Mouse (Mus musculus) 3134 (cell line): Measurements from ENCODE around the gene Klk1b21.
"Not testable (repeated sequence)": the region's sequence is repeated elsewhere in the genome, so short reads cannot be mapped to it uniquely, and the experiment has no call there.

Experiments used
- DNase-seq: peaks from one replicate; pipeline ENCODE4 v3.0.0-alpha.2; 2011; ENCODE audit warnings: low spot score; ENCODE audit not compliant: insufficient read length; ENCODE audit errors: extremely low read depth

The Klk1b21 gene

GRCm38 (mm10) chr7:44102028-44102427 lies at the start of gene Klk1b21:
Gene Klk1b21, plus strand, starts transcription at chr7:44102328.
- DNase-seq = not testable (repeated sequence)

- DNase-seq = no peak
These were observed 30.0 kb upstream of the Klk1b21 start for GRCm38 (mm10) chr7:44072117-44072516.

- DNase-seq = no peak
These were observed 24.4 kb upstream of the Klk1b21 start for GRCm38 (mm10) chr7:44077703-44078102.

GRCm38 (mm10) chr7:44096111-44096510 lies 6.0 kb upstream of the Klk1b21 start:
- DNase-seq = no peak

DNA sequence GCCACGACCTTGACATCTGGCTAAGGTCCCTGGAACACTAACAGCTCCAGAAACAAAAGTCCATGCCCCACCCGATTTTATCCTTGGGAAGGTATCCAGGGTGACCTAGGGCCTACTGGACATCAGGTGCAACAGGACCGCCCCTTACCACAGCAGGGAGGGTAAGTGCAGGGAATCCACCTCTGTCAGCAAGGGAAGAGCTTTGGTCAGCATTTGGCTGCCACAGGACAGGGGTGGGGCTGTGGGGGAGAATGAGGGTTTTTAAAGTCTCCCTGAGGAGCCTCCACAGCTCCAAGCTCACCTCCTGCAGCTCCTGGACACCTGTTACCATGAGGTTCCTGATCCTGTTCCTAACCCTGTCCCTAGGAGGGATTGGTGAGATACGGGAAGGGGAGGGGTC lies 10.2 kb downstream of the Klk1b21 start, which contains the start of gene Klk1b22:
Gene Klk1b22, plus strand, starts transcription at position 301 of the 400 bp plus-strand sequence.
- no peak for DNase-seq

DNA sequence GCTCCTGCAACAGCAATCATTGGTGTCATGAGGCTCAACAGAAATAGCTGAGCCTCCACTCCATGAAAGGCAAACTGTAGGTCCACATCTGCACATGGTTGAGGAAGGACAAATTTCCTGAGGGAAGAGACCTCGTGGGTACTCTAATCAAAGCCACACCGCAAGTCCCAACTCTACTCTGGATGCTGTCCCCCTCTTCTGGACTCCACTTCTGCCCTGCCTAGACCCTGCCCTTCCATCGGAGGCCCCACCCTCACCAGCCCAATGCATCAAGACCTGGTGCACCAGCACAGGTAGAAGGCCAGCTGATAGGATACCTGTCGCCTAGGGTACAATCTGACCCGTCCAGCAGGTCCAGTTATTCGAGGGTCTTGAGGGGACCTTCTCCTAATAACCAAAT lies 21.3 kb downstream of the Klk1b21 start:
- no peak for DNase-seq

DNA sequence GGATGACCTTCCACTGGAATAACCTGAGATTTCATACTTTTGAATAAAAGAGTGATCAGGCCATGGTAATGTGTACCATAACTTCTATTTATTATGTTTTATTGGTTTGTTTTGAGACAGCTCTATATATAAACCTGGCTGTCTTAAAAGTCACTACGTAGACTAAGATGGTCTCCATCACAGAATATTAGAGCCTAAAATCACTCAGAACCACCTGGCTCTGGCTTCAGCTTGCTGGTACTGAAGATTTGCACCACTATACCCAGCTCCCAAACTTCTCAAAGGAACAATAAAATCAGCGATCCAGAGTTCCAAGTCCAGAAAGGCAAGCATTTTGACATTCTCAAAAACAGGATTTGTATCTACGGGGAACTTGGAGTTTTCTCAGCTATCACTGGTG lies 34.3 kb downstream of the Klk1b21 start, which contains the start of gene Klk1b16:
Gene Klk1b16, plus strand, starts transcription at position 301 of the 400 bp plus-strand sequence.
- DNase-seq = no peak
